Mouse (Mus musculus): ENCODE data around the gene Rsph3b. TPM values are rescaled to one million over a fixed set of nuclear protein-coding genes. Genes with fewer than 3 reads are reported as not detected.

Gene Rsph3b
- total RNA-seq, 4 experiments from 2014 or later = 27.0 to 29.7 (median 28.7) TPM

GRCm38 (mm10) chr17:6866576-6866975 lies 81.9 kb downstream of the Rsph3b start:
- no peak for DNase-seq (ENCODE audit: low spot score in 2 of 2)

GRCm38 (mm10) chr17:6865580-6865979 lies 82.9 kb downstream of the Rsph3b start:
- no peak for DNase-seq (ENCODE audit: low spot score in 2 of 2)

GRCm38 (mm10) chr17:6864869-6865268 lies 83.6 kb downstream of the Rsph3b start:
- no peak for DNase-seq (ENCODE audit: low spot score in 2 of 2)

- no peak for DNase-seq (ENCODE audit: low spot score in 2 of 2)
Observed at GRCm38 (mm10) chr17:6863521-6863920, 85.0 kb downstream of the Rsph3b start.

- DNase-seq (ENCODE audit: low spot score in 2 of 2) = no peak
Observed at GRCm38 (mm10) chr17:6862040-6862780, 86.3 kb downstream of the Rsph3b start.

- DNase-seq (ENCODE audit: low spot score in 2 of 2) = peak; percentile 56 to 70
Observed at GRCm38 (mm10) chr17:6861181-6862039, 87.1 kb downstream of the Rsph3b start.

- DNase-seq (ENCODE audit: low spot score in 2 of 2) = peak in 1 of 2 experiments; percentile 39
Observed at GRCm38 (mm10) chr17:6860491-6860897, 88.0 kb downstream of the Rsph3b start.

GRCm38 (mm10) chr17:6860067-6860466 lies 88.4 kb downstream of the Rsph3b start:
- DNase-seq (ENCODE audit: low spot score in 2 of 2) = no peak

Small RNAs within 50 kb of the gene (microRNA-seq; reads per million reads assigned to microRNA genes)
- 0 reads per million in 2 experiments for gene Mir692-1

Other genes with a start within 250 kb of the Rsph3b start
- 10 to 100 TPM; 37.9 to 48.8 (median 40.2) TPM for gene Ezr, start 165.9 kb downstream of the Rsph3b start, total RNA-seq (2022)
- 10 to 100 TPM; 28.7 to 32.4 (median 29.2) TPM for gene Tagap1, start 12.5 kb upstream of the Rsph3b start, total RNA-seq (2022)
- gene Rnaset2b, start 22.0 kb upstream of the Rsph3b start, total RNA-seq (2022) = 10 to 100 TPM; 47.5 to 62.4 (median 55.7) TPM
- 1 to 10 TPM in 1 of 4 experiments, under 1 TPM in 3; 0.23 to 1.3 (median 0.61) TPM for gene Gm49721, start 30.2 kb upstream of the Rsph3b start, total RNA-seq (2022)
- 1 to 10 TPM in 3 of 4 experiments, under 1 TPM in 1; 0.68 to 2.5 (median 1.8) TPM for gene Gm1604a, start 76.9 kb upstream of the Rsph3b start, total RNA-seq (2022)
- gene Rps6ka2, start 221.4 kb upstream of the Rsph3b start, total RNA-seq (2022) = 10 to 100 TPM; 49.6 to 57.2 (median 50.4) TPM